Mouse (Mus musculus) right cerebral cortex, adult 2 months (tissue): ENCODE measurements around the gene Adamts20.
"Not testable (repeated sequence)": the region's sequence is repeated elsewhere in the genome, so short reads cannot be mapped to it uniquely, and the experiment has no call there.

Source experiments
- DNase-seq, 2 experiments: peaks; one replicate each; pipeline ENCODE4 v3.0.0; 2021 to 2022; ENCODE audit warnings: low spot score in 2 of 2

Gene Adamts20

DNA sequence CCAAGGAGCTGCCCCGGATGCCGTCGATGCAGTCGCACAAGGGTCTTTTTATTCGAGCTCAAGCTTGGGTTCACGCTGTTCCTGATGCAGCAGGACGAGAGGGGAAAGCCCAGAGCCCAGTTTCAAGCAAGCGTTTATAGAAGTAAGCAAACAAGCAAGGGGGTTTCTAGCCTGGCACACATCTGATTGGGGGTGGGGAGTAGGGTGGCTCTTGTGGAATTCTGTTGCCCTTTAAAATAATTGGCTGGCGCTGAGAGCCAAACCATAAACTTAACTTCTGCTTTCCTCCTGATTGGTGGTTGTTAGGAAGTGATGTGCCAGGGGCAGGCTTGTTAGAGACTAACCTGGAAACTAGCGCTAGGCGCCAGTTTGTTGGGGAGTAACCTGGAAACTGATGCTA is at the start of gene Adamts20:
Adamts20 (minus strand) TSS at position 101 of the 400 bp plus-strand sequence.
- DNase-seq: no peak

- DNase-seq: no peak
Observed at GRCm38 (mm10) chr15:94503451-94504215, 38.4 kb upstream of the Adamts20 start.

GRCm38 (mm10) chr15:94499260-94499659 is 34.0 kb upstream of the Adamts20 start:
- no peak for DNase-seq

DNA sequence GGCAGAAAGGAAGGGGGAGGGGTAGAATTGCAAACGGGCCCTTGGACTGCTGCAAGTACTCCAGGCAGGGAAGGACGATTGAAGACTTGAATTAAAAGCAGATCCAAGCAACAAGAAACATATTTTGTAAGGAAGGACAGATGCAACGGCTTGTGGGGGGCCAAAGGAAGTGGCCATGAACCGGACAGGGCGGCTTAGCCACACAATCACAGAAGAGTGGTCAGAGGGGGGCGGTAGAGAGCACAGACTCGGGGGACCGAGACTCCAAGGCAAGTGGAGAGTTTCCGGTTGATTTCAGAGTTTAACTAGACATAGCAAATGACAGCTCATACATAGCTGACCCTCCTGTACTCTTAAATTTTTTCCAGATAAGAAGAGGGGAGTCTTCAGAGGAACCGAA is 30.7 kb upstream of the Adamts20 start:
- no peak for DNase-seq

DNA sequence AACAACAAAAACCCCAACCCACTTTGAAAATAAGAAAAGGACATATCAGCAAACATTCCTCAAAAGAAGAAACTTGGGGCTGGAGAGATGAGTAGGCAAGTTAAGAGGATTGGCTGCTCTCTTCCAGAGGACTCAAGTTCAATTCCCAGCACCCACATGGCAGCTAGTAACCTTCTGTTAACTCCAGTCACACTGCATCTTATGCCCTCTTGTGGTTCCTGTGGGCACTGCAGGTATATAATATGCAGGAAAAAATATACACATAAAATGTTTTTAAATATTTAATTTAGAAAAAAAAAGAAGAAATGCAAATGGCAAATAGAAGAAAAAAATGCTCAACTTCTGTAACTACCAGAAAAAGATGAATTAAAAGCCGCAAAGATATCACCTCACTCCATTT is 29.2 kb upstream of the Adamts20 start:
- DNase-seq: no peak

GRCm38 (mm10) chr15:94489433-94489832 is 24.2 kb upstream of the Adamts20 start:
- DNase-seq: no peak

GRCm38 (mm10) chr15:94488028-94488427 is 22.8 kb upstream of the Adamts20 start:
- DNase-seq: not testable (repeated sequence)

DNA sequence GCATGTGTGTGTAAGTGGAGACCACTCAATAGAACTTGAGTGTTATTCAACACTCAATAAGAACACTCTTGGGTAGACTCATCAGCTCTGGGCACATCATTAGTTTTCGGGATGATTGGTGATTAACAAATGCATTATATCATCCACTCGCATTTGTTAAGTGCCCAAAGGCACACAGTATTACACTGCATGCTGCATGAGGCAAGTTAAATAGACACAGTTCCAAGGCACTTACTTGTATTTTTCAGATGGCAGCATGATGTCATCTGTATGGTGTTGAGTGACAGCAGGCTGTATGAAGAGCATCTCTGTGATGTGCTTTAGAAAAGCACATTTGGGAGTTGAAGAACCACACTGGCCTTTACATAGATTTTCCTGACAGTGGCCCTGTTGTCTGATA is 17.3 kb upstream of the Adamts20 start:
- DNase-seq: no peak

GRCm38 (mm10) chr15:94480792-94481191 is 15.6 kb upstream of the Adamts20 start:
- DNase-seq: no peak

- no peak for DNase-seq
Observed at GRCm38 (mm10) chr15:94480248-94480647, 15.0 kb upstream of the Adamts20 start.

DNA sequence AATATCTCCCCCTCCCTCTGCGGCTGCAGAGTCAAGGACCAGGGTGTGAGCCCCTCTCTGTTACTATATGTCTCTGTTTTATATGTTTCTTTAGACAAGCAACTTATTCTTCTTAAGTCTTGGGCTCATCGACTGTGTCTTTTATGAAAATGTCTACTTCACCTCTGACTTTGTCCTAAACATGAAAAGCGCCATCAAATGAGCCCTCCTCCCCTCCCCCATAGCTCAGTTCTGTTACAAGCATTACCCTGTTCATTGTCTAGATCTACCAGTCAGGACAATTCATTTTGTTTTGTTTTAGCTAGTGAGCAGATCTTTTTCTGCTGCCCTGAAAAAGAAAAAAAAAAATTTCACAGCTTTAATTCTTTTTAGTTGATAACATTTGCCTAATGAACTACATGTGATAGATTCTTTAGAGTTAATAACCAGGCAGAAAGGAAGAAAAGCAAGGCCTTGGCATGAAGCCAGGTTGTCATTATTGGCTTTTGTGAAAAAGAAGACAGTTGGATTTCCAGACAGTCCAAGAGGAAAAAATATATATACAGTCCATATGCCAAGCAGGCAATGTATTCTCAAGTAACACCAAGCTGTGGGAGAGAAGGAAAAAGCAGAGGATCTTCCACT is 14.4 kb upstream of the Adamts20 start:
- DNase-seq: no peak

- DNase-seq: no peak
Observed at GRCm38 (mm10) chr15:94478706-94479105, 13.5 kb upstream of the Adamts20 start.

- DNase-seq: no peak
Observed at GRCm38 (mm10) chr15:94477287-94477686, 12.1 kb upstream of the Adamts20 start.

DNA sequence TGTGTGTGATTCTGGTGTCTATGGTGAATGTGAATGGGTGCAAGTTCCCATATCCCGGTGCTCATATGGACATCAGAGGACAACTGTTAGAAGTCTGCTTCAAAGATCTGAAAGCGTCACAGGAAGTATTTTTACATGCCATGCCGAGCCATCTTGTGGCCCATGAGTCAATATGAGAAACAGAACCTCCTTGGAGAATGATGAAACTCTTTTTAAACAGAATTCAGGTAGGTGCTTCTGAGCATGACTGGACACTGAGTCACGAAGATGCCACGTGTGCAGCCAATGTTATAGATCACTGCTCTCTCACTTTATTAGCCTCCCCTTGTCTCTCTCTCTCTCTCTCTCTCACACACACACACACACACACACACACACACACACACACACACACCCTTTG is 10.8 kb upstream of the Adamts20 start:
- no peak for DNase-seq

- DNase-seq: no peak
Observed at GRCm38 (mm10) chr15:94470361-94470760, 5.1 kb upstream of the Adamts20 start.

DNA sequence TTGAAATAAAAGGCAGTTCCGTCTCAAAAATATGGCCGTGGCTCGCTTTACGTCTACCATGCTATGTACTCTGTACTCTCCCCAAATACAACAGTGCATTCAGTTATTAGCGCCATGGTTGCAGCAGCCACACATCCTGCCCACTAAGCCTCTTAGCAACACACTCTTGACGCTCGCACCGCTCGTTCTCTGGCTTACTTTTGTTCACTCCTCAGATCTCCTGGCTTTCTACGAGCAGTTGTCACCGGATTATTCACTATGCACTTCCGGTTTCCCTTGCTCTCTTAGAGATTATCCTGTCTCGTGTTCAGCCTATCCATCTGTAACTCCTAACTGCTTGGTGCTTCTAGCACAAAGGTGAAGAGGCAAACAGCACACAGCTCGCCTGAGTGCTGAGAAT is 337 bp downstream of the Adamts20 start:
- no peak for DNase-seq

GRCm38 (mm10) chr15:94463251-94463650 is 2.0 kb downstream of the Adamts20 start:
- no peak for DNase-seq

- no peak for DNase-seq
Observed at GRCm38 (mm10) chr15:94462206-94462605, 3.0 kb downstream of the Adamts20 start.

GRCm38 (mm10) chr15:94461166-94461565 is 4.1 kb downstream of the Adamts20 start:
- no peak for DNase-seq

- DNase-seq: no peak
Observed at GRCm38 (mm10) chr15:94457636-94458390, 7.4 kb downstream of the Adamts20 start.

GRCm38 (mm10) chr15:94452848-94453247 is 12.4 kb downstream of the Adamts20 start:
- DNase-seq: no peak

DNA sequence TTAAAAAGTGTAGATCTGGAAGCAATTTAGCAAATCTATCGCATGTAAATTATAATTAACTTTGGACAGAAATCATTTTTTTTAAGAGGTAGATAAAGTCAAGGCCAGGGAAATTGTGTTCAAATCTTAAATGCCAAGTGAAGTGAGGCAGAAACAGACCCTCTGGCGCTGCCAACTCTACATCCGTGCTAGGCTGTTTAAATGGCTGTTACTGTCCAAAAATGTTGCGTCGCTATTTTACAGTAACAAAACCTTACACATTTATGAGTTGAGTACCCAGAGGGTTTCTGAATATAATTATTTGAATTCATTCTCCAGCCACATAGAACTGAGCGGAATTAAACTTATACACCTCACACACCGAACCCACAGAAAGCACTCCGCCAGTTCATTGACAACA is 13.6 kb downstream of the Adamts20 start:
- no peak for DNase-seq
